Mouse (Mus musculus): ENCODE measurements around the gene Rnf180. TPM values are rescaled to one million over a fixed set of nuclear protein-coding genes. Genes with fewer than 3 reads are reported as not detected.

Rnf180 gene
- 0.37 and 0.49 TPM in 2 replicates for polyA plus RNA-seq (2012; rRNA removed)

GRCm38 (mm10) chr13:105294715-105295114, at the start of gene Rnf180:
Rnf180 (minus strand) TSS chr13:105294815.

GRCm38 (mm10) chr13:105081862-105082261, 212.8 kb downstream of the Rnf180 start, which contains the start of gene 4933425L06Rik:
4933425L06Rik (plus strand) TSS chr13:105082122.

Other genes starting within 250 kb of the Rnf180 start
- gene Rgs7bp, start 239.9 kb downstream of the Rnf180 start, polyA plus RNA-seq (2012; rRNA removed) = 0.30 and 0.32 TPM in 2 replicates
- gene 4933425L06Rik, start 212.7 kb downstream of the Rnf180 start, polyA plus RNA-seq (2012; rRNA removed) = not detected in 2 replicates
- gene Htr1a, start 148.8 kb upstream of the Rnf180 start, polyA plus RNA-seq (2012; rRNA removed) = under 0.01 TPM in 1 of 2 replicates, not detected in the other

Data from liver, embryonic 18 days (tissue).